Mouse (Mus musculus) heart, embryonic 12.5 days (tissue): Measurements from ENCODE around the gene Depdc5. TPM values are rescaled to one million over a fixed set of nuclear protein-coding genes. Genes with fewer than 3 reads are reported as not detected.

Source experiments
- ATAC-seq: fragments of 200-750 bp; cut with Nextera tagmentation; 2 replicates; pipeline ENCODE4 v1.8.0; 2017; ENCODE audit warnings: moderate TSS enrichment, moderate library complexity; ENCODE audit not compliant: insufficient number of reproducible peaks, low FRiP score
- H3K27ac ChIP-seq: fragments of 300-500 bp; sonication (generic); 2 replicates; pipeline ENCODE4 v1.5.1; 2016; ENCODE audit warnings: mild to moderate bottlenecking, moderate library complexity; ENCODE audit not compliant: poor library complexity, severe bottlenecking
- H3K27me3 ChIP-seq: fragments of 300-500 bp; sonication (generic); replicated peaks from 2 replicates; pipeline ENCODE4 v1.6.1; 2016; ENCODE audit warnings: mild to moderate bottlenecking, moderate library complexity
- H3K36me3 ChIP-seq: fragments of 300-500 bp; sonication (generic); 2 replicates; pipeline ENCODE4 v1.6.1; 2016; ENCODE audit warnings: mild to moderate bottlenecking, moderate library complexity
- H3K4me1 ChIP-seq: fragments of 300-500 bp; sonication (generic); replicated peaks from 2 replicates; pipeline ENCODE4 v1.6.1; 2016; ENCODE audit warnings: mild to moderate bottlenecking
- H3K4me2 ChIP-seq: fragments of 300-500 bp; sonication (generic); 2 replicates; pipeline ENCODE4 v1.6.1; 2016; ENCODE audit warnings: mild to moderate bottlenecking, moderate library complexity
- H3K4me3 ChIP-seq: fragments of 300-500 bp; sonication (generic); 2 replicates; pipeline ENCODE4 v1.5.1; 2016; ENCODE audit warnings: mild to moderate bottlenecking
- H3K9ac ChIP-seq: fragments of 300-500 bp; sonication (generic); 2 replicates; pipeline ENCODE4 v1.6.1; 2016; ENCODE audit warnings: mild to moderate bottlenecking, moderate library complexity
- H3K9me3 ChIP-seq: fragments of 300-500 bp; sonication (generic); replicated peaks from 2 replicates; pipeline ENCODE4 v1.6.1; 2016; ENCODE audit warnings: mild to moderate bottlenecking, moderate library complexity
- WGBS: fragments of 180-500 bp; shearing (Covaris S2); methylation state at CpG from one replicate; pipeline ENCODE4 v1.1.7; 2016; 5-methylcytosine and 5-hydroxymethylcytosine counted together
- polyA plus RNA-seq: library from polyadenylated mRNA; unstranded; fragments of >200 nt; fragmentation: Nextera tagmentation; extraction: Ambion mirVana; gene quantifications from 2 replicates; pipeline ENCODE4 v1.2.1, GENCODE M21; 2016

The Depdc5 gene
- polyA plus RNA-seq, 1 experiment from 2014 or later, result 23.6 TPM

DNA sequence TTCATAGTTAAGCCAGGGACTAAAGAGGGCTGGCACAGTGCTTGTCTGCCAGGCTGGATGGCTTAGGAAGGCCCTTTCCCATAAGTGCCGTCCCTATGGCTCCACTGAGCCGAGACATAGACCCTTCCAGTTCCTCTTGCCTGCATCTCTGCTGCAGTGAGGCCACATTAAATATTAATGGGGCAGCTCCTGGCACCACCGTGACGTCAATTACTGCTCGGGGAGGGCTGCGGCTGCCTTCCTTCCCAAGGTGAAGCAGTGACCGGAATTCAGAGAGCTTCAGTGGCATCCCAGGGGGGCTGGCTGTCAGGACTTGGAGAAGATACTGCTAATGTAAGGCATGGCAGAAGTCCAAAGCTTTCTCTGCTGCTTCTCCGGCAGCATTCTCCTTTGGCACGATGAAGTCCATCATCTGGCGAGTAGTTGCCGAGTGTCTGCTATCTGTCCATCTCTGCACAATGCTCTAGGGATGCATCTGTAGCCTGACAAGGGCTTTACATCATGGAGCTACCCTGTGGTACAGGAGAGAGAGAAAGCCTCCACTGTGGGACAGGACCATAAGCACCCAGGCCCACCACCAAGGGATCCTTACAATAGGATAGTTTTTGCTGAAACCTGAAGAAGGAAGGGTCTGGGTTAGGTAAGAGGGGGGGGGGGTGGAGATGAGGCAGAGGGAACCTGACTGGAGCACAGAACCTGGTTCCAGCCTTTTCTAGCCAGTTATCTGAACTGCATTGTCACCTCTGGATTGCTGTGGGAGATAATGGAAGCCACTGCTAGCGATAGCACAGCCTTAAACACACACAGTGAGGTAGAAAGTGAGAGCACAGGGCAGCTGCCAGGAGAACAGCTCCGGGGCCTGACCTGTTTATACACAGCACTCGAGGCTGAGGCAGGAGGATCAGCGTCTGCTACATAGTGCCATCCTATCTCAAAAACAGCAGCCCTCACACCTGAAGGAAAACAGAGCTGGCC, 147.9 kb downstream of the Depdc5 start:
- no peak for ATAC-seq
- 35% methylated on average over 15 of the region's 15 CpGs for WGBS
- Histone ChIP-seq H3K9ac (no peak overlapping the region), H3K36me3 (no peaks in the 10 kb centered on the region), H3K9me3 (no peaks in the 10 kb centered on the region), H3K4me2 (no peak overlapping the region), H3K4me1 (peaks cover 23% of the 10 kb centered on the region), H3K4me3 (no peak overlapping the region), H3K27me3 (no peaks in the 10 kb centered on the region), H3K27ac (no peak overlapping the region)

DNA sequence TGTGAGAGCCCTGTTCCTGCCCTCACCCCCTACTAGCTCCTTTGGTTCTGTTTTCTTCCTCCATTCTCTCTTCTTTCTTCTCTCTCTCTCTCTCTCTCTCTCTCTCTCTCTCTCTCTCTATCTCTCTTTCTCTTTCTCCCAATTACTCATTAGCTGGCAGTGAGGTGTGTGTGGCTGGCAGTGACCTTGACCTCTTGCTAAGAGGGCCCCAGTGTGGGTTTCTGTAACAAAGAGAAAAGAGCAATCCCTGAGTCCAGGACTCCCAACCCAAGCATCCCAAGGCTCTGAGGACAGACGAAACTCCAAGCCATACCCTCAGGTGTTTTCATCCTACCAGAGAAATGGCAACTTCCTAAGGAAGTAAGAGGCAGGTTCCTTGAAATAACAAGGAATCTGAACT, 150.6 kb downstream of the Depdc5 start:
- Histone ChIP-seq H3K27me3 (no peaks in the 10 kb centered on the region), H3K4me2 (no peak overlapping the region), H3K4me3 (no peak overlapping the region), H3K9ac (no peak overlapping the region), H3K4me1 (peaks cover 24% of the 10 kb centered on the region), H3K27ac (no peak overlapping the region), H3K36me3 (no peaks in the 10 kb centered on the region), H3K9me3 (no peaks in the 10 kb centered on the region)
- ATAC-seq, result no peak
- whole genome bisulfite sequencing, result 79% methylated on average over 1 of the region's 1 CpGs

DNA sequence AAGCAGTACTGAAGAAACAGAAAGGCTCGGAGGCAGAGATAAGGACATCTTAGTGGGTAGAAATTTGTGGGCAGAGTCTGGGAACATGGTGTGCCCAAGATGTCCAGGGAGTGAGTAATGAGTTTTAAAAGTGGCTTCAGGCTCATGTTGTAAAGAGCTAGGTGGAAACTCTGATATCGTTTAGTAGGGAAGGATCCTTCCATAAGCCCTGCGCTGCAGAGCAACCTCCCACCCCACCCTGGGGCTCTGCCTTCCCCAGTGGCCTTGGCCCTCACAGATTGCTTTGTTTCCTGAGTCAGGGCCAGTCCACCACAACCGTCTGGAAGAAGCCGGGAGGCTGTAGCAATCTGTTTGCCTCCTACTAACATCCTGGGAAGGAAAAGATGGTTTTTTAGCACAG, 152.1 kb downstream of the Depdc5 start:
- H3K4me3 ChIP-seq, result no peak overlapping the region
- no peaks in the 10 kb centered on the region for H3K27me3 ChIP-seq
- no peak for ATAC-seq
- H3K36me3 ChIP-seq, result no peaks in the 10 kb centered on the region
- WGBS, result 57% methylated on average over 5 of the region's 5 CpGs
- peak overlapping the region; percentile 43; the same call in 1 of the 2 replicates for H3K9ac ChIP-seq
- H3K9me3 ChIP-seq, result no peaks in the 10 kb centered on the region
- no peak overlapping the region for H3K27ac ChIP-seq
- H3K4me2 ChIP-seq, result no peak overlapping the region
- H3K4me1 ChIP-seq, result peaks cover 23% of the 10 kb centered on the region

DNA sequence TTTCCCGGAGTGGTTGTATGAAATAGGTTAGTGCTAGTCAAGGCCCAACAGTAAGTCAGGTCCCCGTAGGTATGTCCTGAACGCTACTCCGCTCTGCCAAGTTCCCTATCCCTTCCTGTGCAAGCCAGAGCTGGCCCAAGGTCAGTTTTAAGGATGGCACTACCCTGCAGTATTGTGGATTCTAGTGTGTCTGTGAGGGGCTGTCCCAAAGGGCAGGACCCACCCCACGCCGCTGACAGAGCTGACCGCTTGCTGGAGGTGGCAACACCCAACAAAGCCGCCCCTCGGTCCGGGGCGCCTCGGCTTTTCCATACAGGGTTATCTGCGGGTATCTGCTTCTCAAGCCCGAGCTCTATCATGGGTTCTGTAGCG, 154.7 kb downstream of the Depdc5 start:
- peaks cover 33% of the 10 kb centered on the region for H3K4me1 ChIP-seq
- no peaks in the 10 kb centered on the region for H3K9me3 ChIP-seq
- H3K36me3 ChIP-seq, result peaks cover 19% of the 10 kb centered on the region
- ATAC-seq, result peak; percentile 60
- peak overlapping the region; percentile 77 for H3K9ac ChIP-seq
- H3K4me2 ChIP-seq, result peak overlapping the region; percentile 66
- no peaks in the 10 kb centered on the region for H3K27me3 ChIP-seq
- H3K4me3 ChIP-seq, result peak overlapping the region; percentile 79
- WGBS, result 2% methylated on average over 15 of the region's 15 CpGs
- H3K27ac ChIP-seq, result peak overlapping the region; percentile 100

DNA sequence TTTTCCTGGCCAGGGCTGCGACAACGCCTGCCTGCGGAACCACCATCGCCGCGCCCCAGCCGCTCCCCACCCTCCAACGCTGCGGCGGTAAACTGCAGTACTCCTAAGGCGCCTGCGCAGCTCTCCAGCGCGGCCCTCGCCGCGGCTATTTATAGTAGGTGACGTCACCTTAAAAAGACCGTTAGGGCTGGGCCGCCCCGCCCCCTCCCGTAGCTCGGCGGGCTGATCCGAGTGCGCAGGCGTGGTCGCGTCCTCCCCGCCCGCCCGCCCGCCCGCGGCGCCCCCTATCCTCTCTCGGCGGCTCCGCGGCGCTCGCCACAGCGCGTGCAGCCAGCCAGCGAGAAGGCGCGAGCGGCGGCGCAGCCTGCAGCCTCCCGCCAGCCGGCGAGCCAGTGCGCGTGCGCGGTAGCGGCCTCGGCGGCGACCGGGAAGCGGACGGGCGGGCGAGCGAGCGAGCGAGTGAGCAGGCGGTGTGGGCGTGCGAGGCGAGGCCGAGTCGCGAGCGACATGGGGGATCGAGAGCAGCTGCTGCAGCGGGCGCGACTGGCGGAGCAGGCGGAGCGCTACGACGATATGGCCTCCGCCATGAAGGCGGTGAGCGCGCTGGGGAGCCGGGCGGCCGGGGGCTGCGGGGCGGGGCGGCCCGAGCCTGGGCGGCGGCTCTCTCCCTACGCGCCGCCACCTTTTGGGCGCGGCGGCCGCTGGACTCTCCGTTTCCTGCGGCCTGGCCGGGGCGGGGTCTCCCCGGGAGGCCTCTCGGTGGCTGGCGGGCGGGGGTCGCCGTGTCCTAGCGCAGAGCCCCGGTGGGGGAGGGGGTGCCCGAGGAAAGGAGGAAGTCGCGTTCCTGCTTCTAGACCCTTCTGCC, 155.3 kb downstream of the Depdc5 start, which contains the start of gene Ywhah:
Gene Ywhah, plus strand, starts transcription at position 256 of the 865 bp plus-strand sequence.
- Histone ChIP-seq H3K9me3 (no peaks in the 10 kb centered on the region), H3K27ac (peak within 1 kb of the TSS; percentile 100), H3K4me1 (peaks cover 39% of the 10 kb centered on the region), H3K4me3 (peak within 1 kb of the TSS; percentile 79), H3K36me3 (peaks cover 25% of the 10 kb centered on the region), H3K27me3 (no peaks in the 10 kb centered on the region), H3K4me2 (peak within 1 kb of the TSS; percentile 81), H3K9ac (peak within 1 kb of the TSS; percentile 95)
- peak; percentile 96 for ATAC-seq
- under 1% methylated on average over 82 of the region's 121 CpGs for WGBS

DNA sequence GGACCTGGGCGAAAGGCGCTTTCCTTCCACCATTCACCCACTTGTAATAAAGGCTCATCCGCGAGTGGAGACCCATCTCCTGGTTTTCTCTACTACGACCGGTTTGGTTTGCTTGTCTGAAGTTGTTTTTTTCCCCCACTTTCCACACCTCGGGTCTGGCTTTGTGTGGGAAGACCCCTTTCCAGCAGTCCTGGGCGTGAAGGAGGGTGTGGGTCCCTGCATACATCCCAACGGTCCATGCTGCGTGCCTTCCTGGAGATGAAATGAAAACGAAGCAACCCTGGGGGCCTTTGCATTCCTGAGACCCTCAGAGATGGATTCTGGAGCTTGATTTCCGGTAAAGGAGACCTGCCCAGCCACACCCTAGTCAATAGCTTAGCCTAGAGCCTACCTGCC, 155.9 kb downstream of the Depdc5 start:
- WGBS, result 0% methylated on average over 12 of the region's 12 CpGs
- peak overlapping the region; percentile 81 for H3K4me2 ChIP-seq
- peak overlapping the region; percentile 100 for H3K27ac ChIP-seq
- peak overlapping the region; percentile 95 for H3K9ac ChIP-seq
- peaks cover 30% of the 10 kb centered on the region for H3K36me3 ChIP-seq
- H3K27me3 ChIP-seq, result no peaks in the 10 kb centered on the region
- ATAC-seq, result no peak
- peaks cover 43% of the 10 kb centered on the region for H3K4me1 ChIP-seq
- H3K9me3 ChIP-seq, result no peaks in the 10 kb centered on the region
- H3K4me3 ChIP-seq, result peak overlapping the region; percentile 79

DNA sequence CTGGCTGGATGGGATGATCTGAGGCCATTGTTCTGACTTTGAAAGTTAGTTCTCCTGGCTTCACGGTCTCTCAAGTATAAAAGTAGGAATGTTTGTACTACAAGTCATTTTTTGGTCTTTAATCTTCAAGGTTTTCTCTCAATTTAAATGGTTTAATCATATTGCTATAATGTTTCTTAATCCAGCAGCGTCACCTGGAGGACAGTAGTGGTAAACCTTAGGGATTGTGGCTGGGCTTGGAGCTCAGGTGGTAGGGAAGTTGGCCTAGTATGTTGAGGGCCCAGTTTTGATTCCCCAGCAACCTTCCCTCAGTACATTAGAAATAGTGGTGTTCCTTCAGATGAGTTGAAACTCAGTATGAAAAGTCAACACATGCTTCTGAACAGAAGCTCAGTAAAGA, 158.1 kb downstream of the Depdc5 start:
- Histone ChIP-seq H3K4me3 (peak overlapping the region; percentile 21; the same call in 1 of the 2 replicates), H3K36me3 (peaks cover 46% of the 10 kb centered on the region), H3K9me3 (no peaks in the 10 kb centered on the region), H3K4me2 (peak overlapping the region; percentile 43), H3K9ac (0 out of 2 replicates have a peak overlapping the region, but pooled peaks have one; percentile 28), H3K27me3 (no peaks in the 10 kb centered on the region), H3K4me1 (peaks cover 47% of the 10 kb centered on the region), H3K27ac (no peak overlapping the region)
- no peak for ATAC-seq
- 86% methylated on average over 2 of the region's 2 CpGs for WGBS

DNA sequence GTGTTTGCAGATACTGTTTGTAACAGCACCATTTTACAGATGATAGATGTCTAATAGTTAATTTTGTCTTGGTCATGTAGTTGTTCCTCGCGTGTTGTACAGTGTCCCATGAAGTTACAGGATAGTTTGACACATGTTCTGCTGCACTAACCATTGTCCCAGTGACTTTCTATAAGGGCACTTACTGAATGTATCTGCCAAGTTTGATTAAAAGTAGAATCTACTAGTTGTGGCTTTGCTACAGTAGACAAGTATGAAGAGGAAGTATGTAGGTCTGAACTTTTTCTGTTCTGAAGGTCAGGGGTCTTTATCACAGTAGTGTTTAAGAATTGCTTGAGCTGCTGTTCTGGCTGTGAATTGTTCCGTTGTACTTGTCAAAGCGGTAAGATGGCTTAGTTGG, 159.8 kb downstream of the Depdc5 start:
- ATAC-seq, result no peak
- Histone ChIP-seq H3K9me3 (no peaks in the 10 kb centered on the region), H3K4me2 (peak overlapping the region; percentile 25; the same call in 1 of the 2 replicates), H3K4me1 (peaks cover 45% of the 10 kb centered on the region), H3K9ac (no peak overlapping the region), H3K4me3 (no peak overlapping the region), H3K36me3 (peaks cover 53% of the 10 kb centered on the region), H3K27me3 (no peaks in the 10 kb centered on the region), H3K27ac (no peak overlapping the region)
- WGBS, result 77% methylated on average over 4 of the region's 4 CpGs

DNA sequence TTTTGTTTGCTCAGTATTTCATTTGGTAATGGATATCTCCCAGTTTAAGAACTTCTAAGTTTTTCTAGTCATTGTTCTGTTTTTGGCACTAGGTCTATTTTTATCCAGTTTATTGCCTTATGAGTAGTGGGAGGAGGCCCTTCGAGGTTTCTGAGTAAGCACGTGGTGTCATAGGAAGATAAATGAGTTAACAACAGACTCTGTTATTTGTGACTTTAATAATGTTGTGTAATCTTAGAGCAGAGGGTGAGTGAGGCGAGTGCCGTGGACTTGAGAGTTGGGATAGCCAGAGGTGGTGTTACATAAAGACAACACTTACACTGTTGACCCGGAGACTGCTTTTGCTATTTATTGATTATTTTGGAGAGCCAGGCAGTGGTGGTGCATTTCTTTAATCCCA, 161.0 kb downstream of the Depdc5 start:
- no peak overlapping the region for H3K27ac ChIP-seq
- ATAC-seq, result no peak
- WGBS, result 59% methylated on average over 5 of the region's 5 CpGs
- no peak overlapping the region for H3K4me3 ChIP-seq
- H3K9me3 ChIP-seq, result no peaks in the 10 kb centered on the region
- H3K27me3 ChIP-seq, result no peaks in the 10 kb centered on the region
- no peak overlapping the region for H3K9ac ChIP-seq
- H3K36me3 ChIP-seq, result peaks cover 60% of the 10 kb centered on the region
- H3K4me1 ChIP-seq, result peaks cover 55% of the 10 kb centered on the region
- H3K4me2 ChIP-seq, result no peak overlapping the region

DNA sequence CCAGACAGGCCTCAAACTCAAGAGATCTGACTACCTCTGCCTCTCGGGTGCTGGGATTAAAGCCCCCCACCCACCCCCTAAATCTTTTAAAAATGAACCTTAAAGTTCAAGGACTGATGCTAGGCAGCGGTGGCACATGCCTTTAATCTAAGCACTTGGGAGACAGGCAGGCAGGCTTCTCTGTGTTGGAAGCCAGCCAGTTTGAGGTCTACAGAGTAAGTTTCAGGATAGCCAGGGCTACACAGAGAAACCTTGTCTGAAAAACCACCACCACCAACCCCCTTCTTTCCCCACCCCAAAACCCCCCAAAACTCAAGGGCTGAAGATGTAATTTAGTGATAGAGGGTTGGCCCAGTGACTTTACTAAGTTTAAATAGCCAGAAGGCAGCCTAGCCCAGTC, 165.2 kb downstream of the Depdc5 start:
- no peak overlapping the region for H3K9ac ChIP-seq

More for the DNA sequence above, 165.2 kb downstream of the Depdc5 start:
- Histone ChIP-seq H3K4me1 (peaks cover 41% of the 10 kb centered on the region), H3K4me3 (no peak overlapping the region), H3K27me3 (no peaks in the 10 kb centered on the region), H3K36me3 (peaks cover 37% of the 10 kb centered on the region), H3K4me2 (no peak overlapping the region), H3K9me3 (no peaks in the 10 kb centered on the region), H3K27ac (peak overlapping the region; percentile 15)
- ATAC-seq, result no peak
- 51% methylated on average over 2 of the region's 2 CpGs for WGBS
